Mouse (Mus musculus) liver, postnatal 0 days (tissue): Measurements from ENCODE around the gene Otulin. TPM values are rescaled to one million over a fixed set of nuclear protein-coding genes. Genes with fewer than 3 reads are reported as not detected.

ENCODE experiments used
- ATAC-seq: fragments of 200-750 bp; cut with Nextera tagmentation; 2 replicates; pipeline ENCODE4 v1.8.0; 2017; ENCODE audit warnings: mild to moderate bottlenecking, moderate library complexity
- DNase-seq: peaks from one replicate; pipeline ENCODE4 v3.0.0-alpha.2; 2016
- H3K27ac ChIP-seq: fragments of 300-500 bp; sonication (generic); 2 replicates; pipeline ENCODE4 v1.5.1; 2014; ENCODE audit warnings: antibody characterized with exemption, moderate library complexity, mild to moderate bottlenecking, low read depth
- H3K27me3 ChIP-seq: fragments of 300-500 bp; sonication (generic); 2 replicates; pipeline ENCODE4 v1.6.1; 2014; ENCODE audit warnings: low read length, control low read depth, mixed read lengths; ENCODE audit not compliant: insufficient read depth
- H3K36me3 ChIP-seq: fragments of 300-500 bp; sonication (generic); replicated peaks from 2 replicates; pipeline ENCODE4 v1.6.1; 2014; ENCODE audit warnings: mild to moderate bottlenecking, control low read depth, low read length, moderate library complexity, mixed read lengths; ENCODE audit not compliant: insufficient read depth
- H3K4me1 ChIP-seq: fragments of 300-500 bp; sonication (generic); 2 replicates; pipeline ENCODE4 v1.6.1; 2014; ENCODE audit warnings: antibody characterized with exemption, mild to moderate bottlenecking, control low read depth; ENCODE audit not compliant: insufficient read depth
- H3K4me2 ChIP-seq: fragments of 300-500 bp; sonication (generic); 2 replicates; pipeline ENCODE4 v1.6.1; 2014; ENCODE audit warnings: low read depth, mild to moderate bottlenecking, low read length, moderate library complexity, mixed read lengths
- H3K4me3 ChIP-seq: fragments of 300-500 bp; sonication (generic); 2 replicates; pipeline ENCODE4 v1.5.1; 2014; ENCODE audit warnings: low read depth, low read length
- H3K9ac ChIP-seq: fragments of 300-500 bp; sonication (generic); replicated peaks from 2 replicates; pipeline ENCODE4 v1.6.1; 2014; ENCODE audit warnings: mild to moderate bottlenecking, moderate library complexity
- H3K9me3 ChIP-seq: fragments of 300-500 bp; sonication (generic); 2 replicates; pipeline ENCODE4 v1.6.1; 2016; ENCODE audit warnings: mild to moderate bottlenecking, control low read depth, low read length, mixed read lengths
- CTCF ChIP-seq: sonication (generic); IDR thresholded peaks from 2 replicates; pipeline ENCODE4 v1.5.1; 2016; ENCODE audit warnings: antibody characterized with exemption, low read depth
- EP300 ChIP-seq: IDR thresholded peaks from 2 replicates; pipeline ENCODE4 v1.6.1; 2016; ENCODE audit warnings: antibody characterized with exemption, low read depth, mild to moderate bottlenecking
- WGBS: fragments of 180-500 bp; shearing (Covaris S2); extraction: QIAGEN DNeasy Blood & Tissue Kit; methylation state at CpG from one replicate; pipeline ENCODE4 v1.1.7; 2014; ENCODE audit not compliant: insufficient replicate concordance; 5-methylcytosine and 5-hydroxymethylcytosine counted together
- microRNA-seq: library from miRNA; unstranded; fragments of <30 nt; microRNA quantifications from one replicate; pipeline ENCODE4, GENCODE M21; 2016
- polyA plus RNA-seq: library from polyadenylated mRNA; unstranded; fragments of >200 nt; fragmentation: Nextera tagmentation; extraction: Ambion mirVana; gene quantifications from 2 replicates; pipeline ENCODE4 v1.2.1, GENCODE M21; 2015

Otulin gene
- polyA plus RNA-seq, 1 experiment from 2014 or later, result 20.8 TPM

GRCm38 (mm10) chr15:27497300-27497997 lies 133.0 kb downstream of the Otulin start:
- Histone ChIP-seq H3K4me3 (peak overlapping the region; percentile 6; the same call in 1 of the 2 replicates), H3K9ac (peak overlapping the region; percentile 50), H3K4me1 (peaks cover 57% of the 10 kb centered on the region), H3K27ac (peak overlapping the region; percentile 87), H3K4me2 (peak overlapping the region; percentile 59), H3K36me3 (no peaks in the 10 kb centered on the region), H3K9me3 (no peaks in the 10 kb centered on the region), H3K27me3 (no peaks in the 10 kb centered on the region)
- WGBS, result 52% methylated on average over 7 of the region's 7 CpGs
- TF ChIP-seq EP300 (no peak), CTCF (no peak)
- ATAC-seq (peak; percentile 37), DNase-seq (no peak)

GRCm38 (mm10) chr15:27496596-27497299 lies 133.7 kb downstream of the Otulin start:
- WGBS, result 51% methylated on average over 11 of the region's 11 CpGs
- H3K9me3 ChIP-seq, result no peaks in the 10 kb centered on the region
- no peaks in the 10 kb centered on the region for H3K27me3 ChIP-seq
- H3K4me3 ChIP-seq, result peak overlapping the region; percentile 6; the same call in 1 of the 2 replicates
- peak overlapping the region; percentile 50 for H3K9ac ChIP-seq
- DNase-seq, result peak; percentile 68
- peak overlapping the region; percentile 87 for H3K27ac ChIP-seq
- peaks cover 59% of the 10 kb centered on the region for H3K4me1 ChIP-seq
- H3K36me3 ChIP-seq, result no peaks in the 10 kb centered on the region
- peak; percentile 89 for ATAC-seq
- TF ChIP-seq EP300 (peak; percentile 99), CTCF (0 out of 2 replicates have a peak, but pooled peaks have one; percentile 8)
- peak overlapping the region; percentile 59 for H3K4me2 ChIP-seq

GRCm38 (mm10) chr15:27495981-27496401 lies 134.5 kb downstream of the Otulin start:
- DNase-seq (no peak), ATAC-seq (no peak)
- Histone ChIP-seq H3K9me3 (no peaks in the 10 kb centered on the region), H3K4me2 (0 out of 2 replicates have a peak overlapping the region, but pooled peaks have one; percentile 59), H3K27ac (no peak overlapping the region), H3K9ac (no peak overlapping the region), H3K4me3 (no peak overlapping the region), H3K36me3 (no peaks in the 10 kb centered on the region), H3K4me1 (peaks cover 60% of the 10 kb centered on the region), H3K27me3 (no peaks in the 10 kb centered on the region)
- no peak for TF ChIP-seq CTCF
- no peak for TF ChIP-seq EP300
- WGBS, result 58% methylated on average over 5 of the region's 5 CpGs

GRCm38 (mm10) chr15:27493516-27493915 lies 137.0 kb downstream of the Otulin start:
- TF ChIP-seq CTCF, result no peak
- TF ChIP-seq EP300, result no peak
- no peaks in the 10 kb centered on the region for H3K36me3 ChIP-seq
- H3K9me3 ChIP-seq, result no peaks in the 10 kb centered on the region
- H3K27ac ChIP-seq, result no peak overlapping the region
- DNase-seq, result no peak
- H3K9ac ChIP-seq, result 0 out of 2 replicates have a peak overlapping the region, but pooled peaks have one; percentile 12
- ATAC-seq, result peak; percentile 28; the same call in 1 of the 2 replicates
- WGBS, result 29% methylated on average over 10 of the region's 10 CpGs
- peaks cover 59% of the 10 kb centered on the region for H3K4me1 ChIP-seq
- H3K4me3 ChIP-seq, result no peak overlapping the region
- H3K27me3 ChIP-seq, result no peaks in the 10 kb centered on the region
- no peak overlapping the region; the same call in 1 of the 2 replicates for H3K4me2 ChIP-seq

GRCm38 (mm10) chr15:27492734-27493133 lies 137.8 kb downstream of the Otulin start:
- Histone ChIP-seq H3K27me3 (no peaks in the 10 kb centered on the region), H3K9me3 (no peaks in the 10 kb centered on the region), H3K9ac (no peak overlapping the region), H3K27ac (no peak overlapping the region), H3K4me2 (no peak overlapping the region), H3K4me1 (peaks cover 52% of the 10 kb centered on the region), H3K36me3 (no peaks in the 10 kb centered on the region), H3K4me3 (no peak overlapping the region)
- whole genome bisulfite sequencing, result 76% methylated on average over 1 of the region's 1 CpGs
- ATAC-seq (no peak), DNase-seq (no peak)
- no peak for TF ChIP-seq CTCF
- no peak for TF ChIP-seq EP300

Small RNA genes lying within 50 kb of the gene (microRNA-seq; reads per million reads assigned to microRNA genes)
- gene Mir7117, result not detected

Other genes with a start within 250 kb of the Otulin start
- 7.8 and 8.3 TPM in 2 replicates for gene Ank, start 164.0 kb downstream of the Otulin start, polyA plus RNA-seq
- 12.3 and 13.7 TPM in 2 replicates for gene Otulinl, start 50.9 kb upstream of the Otulin start, polyA plus RNA-seq